Mouse (Mus musculus): ENCODE data around the gene Flrt1.

- no peak for TF ChIP-seq CTCF (IDR thresholded peaks at IDR 0.05; ENCODE audit: borderline replicate concordance, insufficient read depth, low read length)
- no peak for TF ChIP-seq POLR2A (IDR thresholded peaks at IDR 0.05; ENCODE audit: low read depth, low read length)
Observed at GRCm38 (mm10) chr19:7105544-7105943, at the start of gene Flrt1.

All from embryonic fibroblast, embryonic 13.5 days (primary cell).